Mouse (Mus musculus): ENCODE data around the gene Smim5.

GRCm38 (mm10) chr11:115931235-115931634, 31.5 kb downstream of the Smim5 start:
- TF ChIP-seq POLR2A (IDR thresholded peaks at IDR 0.05; ENCODE audit: low read depth, low read length) (no peak), CTCF (IDR thresholded peaks at IDR 0.05; ENCODE audit: extremely low read depth, insufficient read length, insufficient replicate concordance, low read depth, low read length) (no peak)
